Mouse (Mus musculus) macrophage (primary cell): ENCODE data around the gene Nos1ap. TPM values are rescaled to one million over a fixed set of nuclear protein-coding genes. Genes with fewer than 3 reads are reported as not detected.

ENCODE experiments used
- H3K27ac ChIP-seq: fragments of 350-480 bp; formaldehyde crosslinking; 2 replicates; pipeline ENCODE4 v1.9.0; 2021
- H3K36me3 ChIP-seq: fragments of 350-480 bp; formaldehyde crosslinking; 2 replicates; pipeline ENCODE4 v1.9.0; 2021; ENCODE audit errors: inconsistent target
- H3K4me3 ChIP-seq: fragments of 350-480 bp; formaldehyde crosslinking; 2 replicates; pipeline ENCODE4 v1.9.0; 2021; ENCODE audit errors: inconsistent target
- H3K79me2 ChIP-seq: fragments of 350-480 bp; formaldehyde crosslinking; 2 replicates; pipeline ENCODE4 v1.9.0; 2021; ENCODE audit errors: inconsistent target
- WGBS: methylation state at CpG from one replicate; pipeline ENCODE4 v1.1.7; 2026; ENCODE audit warnings: inconsistent platforms; ENCODE audit not compliant: missing documents; 5-methylcytosine and 5-hydroxymethylcytosine counted together
- polyA plus RNA-seq: library from polyadenylated mRNA; stranded (reverse); fragments of 250-400 nt; gene quantifications from 3 replicates; pipeline ENCODE4 v1.2.4, GENCODE M21; 2018; ENCODE audit warnings: inconsistent platforms

Nos1ap gene
- polyA plus RNA-seq, 1 experiment from 2014 or later, result 1.5 TPM

DNA sequence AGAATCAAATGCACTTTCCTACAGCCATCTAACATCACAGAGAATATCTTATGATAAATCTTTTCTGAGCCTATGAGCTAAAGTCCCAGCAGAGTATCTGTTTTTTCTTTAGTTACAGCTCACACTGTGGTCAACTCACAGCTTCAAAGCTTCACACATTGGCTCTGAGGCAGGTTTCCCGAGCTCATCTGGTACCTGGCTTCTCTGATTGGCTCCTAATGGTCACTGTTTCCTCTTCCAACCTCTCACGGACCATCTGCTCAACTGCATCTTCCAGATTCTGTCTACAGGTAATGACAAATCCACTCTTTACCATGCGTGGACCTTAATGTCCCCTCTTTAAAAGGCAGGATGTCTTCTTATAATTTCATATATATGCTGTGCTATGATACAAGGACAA lies 236.3 kb downstream of the Nos1ap start:
- H3K4me3 ChIP-seq, result no peak overlapping the region
- WGBS, result 94% methylated on average over 3 of the region's 3 CpGs
- H3K36me3 ChIP-seq, result no peaks in the 10 kb centered on the region
- no peaks in the 10 kb centered on the region for H3K79me2 ChIP-seq
- H3K27ac ChIP-seq, result no peak overlapping the region

DNA sequence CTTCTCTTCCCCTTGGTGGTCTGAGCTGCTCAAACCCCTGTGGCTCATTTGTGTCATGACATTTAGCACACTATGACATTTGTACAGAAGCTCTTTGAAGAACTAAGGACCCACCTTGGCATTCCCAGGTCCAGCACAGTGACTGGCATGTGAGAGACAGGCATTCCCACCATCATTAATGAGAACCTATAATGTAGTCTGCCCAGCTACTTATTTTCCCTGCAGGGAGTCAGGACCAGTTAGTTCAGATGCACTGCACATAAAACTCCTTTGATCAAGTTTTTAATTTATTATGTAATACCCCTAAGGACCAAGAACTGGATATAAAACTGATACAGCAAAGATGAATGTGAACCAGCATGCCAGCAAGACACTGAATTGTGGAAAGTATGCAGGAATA lies 238.6 kb downstream of the Nos1ap start:
- no peaks in the 10 kb centered on the region for H3K79me2 ChIP-seq
- H3K4me3 ChIP-seq, result no peak overlapping the region
- no peaks in the 10 kb centered on the region for H3K36me3 ChIP-seq
- H3K27ac ChIP-seq, result no peak overlapping the region

DNA sequence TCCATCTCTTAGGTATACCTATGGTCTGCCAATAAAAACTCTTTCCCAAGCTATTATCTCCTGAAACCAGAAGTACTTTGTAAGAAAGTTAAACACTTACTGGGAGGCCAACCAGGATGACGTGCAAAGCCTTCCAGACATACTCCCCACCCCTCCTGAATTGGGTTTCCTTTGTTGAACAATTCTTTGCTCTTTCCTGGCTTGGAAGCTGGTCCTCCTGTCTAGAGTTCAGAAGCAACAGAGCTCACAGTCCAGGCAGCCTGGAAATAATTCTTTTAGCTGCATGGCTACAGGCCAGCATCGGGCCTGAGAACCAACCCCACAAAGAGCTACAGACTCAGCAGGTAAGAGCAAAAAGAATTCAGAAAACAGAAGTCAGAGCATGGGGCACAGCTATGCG lies 243.4 kb downstream of the Nos1ap start:
- Histone ChIP-seq H3K36me3 (no peaks in the 10 kb centered on the region), H3K4me3 (no peak overlapping the region), H3K79me2 (no peaks in the 10 kb centered on the region), H3K27ac (no peak overlapping the region)
- WGBS, result 93% methylated on average over 3 of the region's 3 CpGs

DNA sequence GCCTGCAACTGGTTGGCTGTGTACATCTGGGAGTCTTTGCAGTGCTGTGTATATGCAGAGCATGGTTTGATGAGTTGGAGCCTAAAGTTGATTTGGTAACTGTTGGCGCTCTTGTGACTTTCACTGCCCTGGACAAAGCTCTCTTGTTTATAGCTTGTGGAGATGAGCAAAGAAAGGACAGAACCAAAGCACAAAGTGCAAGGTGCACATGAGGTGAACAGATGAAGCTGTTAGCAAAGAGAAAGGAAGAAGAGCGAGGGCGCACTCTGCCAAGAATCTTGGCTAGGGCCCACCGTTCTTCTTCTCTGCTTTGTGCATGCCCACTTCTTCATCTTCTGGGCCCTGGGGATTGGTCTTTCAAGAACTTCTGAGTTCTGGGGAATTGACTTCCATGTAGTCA lies 245.8 kb downstream of the Nos1ap start:
- Histone ChIP-seq H3K36me3 (no peaks in the 10 kb centered on the region), H3K27ac (no peak overlapping the region)
- WGBS, result 98% methylated on average over 4 of the region's 4 CpGs

DNA sequence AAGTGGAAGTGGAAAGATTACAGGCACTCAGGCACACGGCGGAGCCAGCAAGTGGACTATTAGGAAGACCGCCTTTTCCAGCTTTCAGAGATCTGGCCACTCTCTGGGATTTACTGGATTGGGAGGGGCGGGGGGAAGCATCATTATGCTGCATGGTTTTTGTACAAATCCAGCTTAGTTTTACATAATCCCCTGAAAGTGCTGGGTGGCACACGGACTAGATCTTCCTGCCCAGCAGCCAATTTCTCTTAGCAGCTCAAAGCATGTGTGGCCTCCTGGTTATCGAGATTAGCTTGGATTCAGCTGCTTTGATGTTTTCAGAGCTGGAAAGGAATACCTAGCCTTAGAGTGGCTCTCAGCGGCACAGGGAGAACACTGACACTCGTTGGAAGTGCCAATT lies 246.6 kb downstream of the Nos1ap start:
- no peaks in the 10 kb centered on the region for H3K79me2 ChIP-seq
- 94% methylated on average over 8 of the region's 8 CpGs for WGBS
- no peak overlapping the region for H3K4me3 ChIP-seq
- no peak overlapping the region for H3K27ac ChIP-seq
- H3K36me3 ChIP-seq, result no peaks in the 10 kb centered on the region

More for the DNA sequence above, 245.8 kb downstream of the Nos1ap start:
- Histone ChIP-seq H3K4me3 (no peak overlapping the region), H3K79me2 (no peaks in the 10 kb centered on the region)

DNA sequence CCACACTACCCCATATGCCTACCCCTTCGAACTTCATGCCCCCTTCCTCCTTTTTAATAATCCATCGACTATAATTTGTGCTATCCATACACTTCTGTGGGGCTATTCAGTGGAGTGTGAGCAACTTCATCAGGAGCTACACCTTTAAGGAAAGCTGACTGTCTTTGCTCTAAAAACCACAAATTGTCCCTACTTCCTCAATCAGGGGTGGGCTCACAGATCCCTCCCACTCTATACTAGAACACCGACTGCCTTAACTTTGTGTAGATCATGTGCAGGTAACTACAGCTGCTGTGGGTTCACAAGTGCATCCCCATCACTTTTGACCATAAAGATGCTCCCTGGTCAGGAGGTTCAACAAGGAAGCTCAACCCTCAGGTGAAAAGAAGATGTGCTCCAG lies 249.7 kb downstream of the Nos1ap start:
- Histone ChIP-seq H3K4me3 (no peak overlapping the region), H3K79me2 (no peaks in the 10 kb centered on the region), H3K27ac (no peak overlapping the region), H3K36me3 (no peaks in the 10 kb centered on the region)
- WGBS, result 69% methylated on average over 3 of the region's 3 CpGs

DNA sequence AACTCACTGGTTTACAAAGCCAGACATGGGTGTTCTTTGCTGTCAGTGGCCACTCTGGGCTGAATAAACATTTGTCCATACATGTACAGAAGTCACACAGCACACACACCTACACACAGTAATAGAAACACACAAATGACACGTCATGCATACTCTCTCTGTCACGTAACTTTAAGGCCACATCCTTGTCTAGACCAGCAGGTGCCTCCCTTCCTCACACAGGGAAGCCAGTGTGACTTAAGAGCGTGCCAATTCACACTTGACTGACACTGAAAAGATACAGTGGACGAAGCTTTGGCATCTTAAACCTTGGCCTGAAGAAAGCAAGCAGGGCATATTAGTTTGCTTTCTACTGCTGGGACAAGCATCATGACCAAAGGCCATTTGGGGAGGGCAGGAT lies 256.9 kb downstream of the Nos1ap start:
- Histone ChIP-seq H3K79me2 (no peaks in the 10 kb centered on the region), H3K27ac (no peak overlapping the region), H3K4me3 (no peak overlapping the region), H3K36me3 (no peaks in the 10 kb centered on the region)
- 87% methylated on average over 4 of the region's 4 CpGs for WGBS

DNA sequence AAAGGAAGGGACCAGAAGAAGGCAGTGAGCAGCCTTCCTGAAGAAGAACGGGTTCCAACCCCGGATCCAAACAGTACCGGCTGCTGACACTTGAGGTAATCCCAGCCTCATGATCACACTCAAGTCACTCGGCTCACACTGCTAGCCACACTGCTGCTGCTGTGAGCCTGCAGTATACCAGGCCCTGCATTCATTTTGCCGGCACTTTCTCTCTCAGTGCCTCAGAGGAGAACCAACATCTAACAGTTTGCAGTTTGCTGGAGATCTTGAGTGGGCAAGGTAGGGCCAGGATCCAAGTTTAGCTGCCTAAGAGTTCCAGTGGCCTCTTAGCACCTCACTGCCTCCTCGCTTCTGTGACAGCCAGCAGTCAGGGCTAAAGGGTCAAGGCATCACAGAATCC lies 257.7 kb downstream of the Nos1ap start:
- Histone ChIP-seq H3K27ac (no peak overlapping the region), H3K79me2 (no peaks in the 10 kb centered on the region), H3K36me3 (no peaks in the 10 kb centered on the region), H3K4me3 (no peak overlapping the region)
- WGBS, result 92% methylated on average over 6 of the region's 6 CpGs

DNA sequence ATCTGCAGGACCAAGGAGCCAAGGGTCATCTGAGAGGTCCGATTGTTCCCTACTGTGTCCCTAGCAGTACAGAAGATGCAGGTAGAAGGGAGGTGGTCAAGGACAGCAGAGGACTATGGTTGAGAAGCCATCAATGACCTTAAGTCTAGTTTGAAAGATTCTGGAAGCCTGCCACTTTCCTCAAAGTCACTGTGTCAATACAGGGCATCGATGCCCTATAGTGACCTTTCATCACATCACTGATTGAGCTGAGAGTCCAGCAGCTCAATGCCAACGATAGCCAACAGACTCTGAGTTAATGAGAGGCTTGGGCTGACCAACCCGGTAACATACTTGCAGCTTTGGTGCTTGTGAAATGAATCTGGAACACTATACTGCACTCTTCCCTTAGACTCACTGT lies 264.4 kb downstream of the Nos1ap start:
- 94% methylated on average over 4 of the region's 4 CpGs for WGBS
- H3K4me3 ChIP-seq, result no peak overlapping the region
- no peaks in the 10 kb centered on the region for H3K79me2 ChIP-seq
- no peak overlapping the region for H3K27ac ChIP-seq
- H3K36me3 ChIP-seq, result no peaks in the 10 kb centered on the region

DNA sequence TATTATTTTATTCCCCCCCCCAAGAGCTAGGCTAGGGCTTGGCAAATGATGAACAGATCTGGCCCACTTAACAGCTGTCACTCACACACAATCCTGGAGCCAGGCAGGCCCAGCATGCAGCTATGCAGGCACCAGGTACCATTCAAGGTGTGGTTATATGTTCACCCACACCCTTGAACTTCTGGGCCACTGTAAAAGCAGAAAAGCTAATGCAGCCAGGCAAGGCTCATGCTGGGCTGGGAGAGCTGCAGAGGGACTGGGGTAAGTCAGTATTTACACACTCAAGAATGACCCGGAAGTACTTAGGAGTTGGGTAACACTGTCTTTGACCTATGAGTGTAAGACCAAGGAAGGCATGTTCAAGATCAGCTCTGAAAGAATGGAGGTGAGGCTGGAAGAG lies 265.3 kb downstream of the Nos1ap start:
- WGBS, result 100% methylated on average over 1 of the region's 1 CpGs
- Histone ChIP-seq H3K4me3 (no peak overlapping the region), H3K27ac (no peak overlapping the region), H3K36me3 (no peaks in the 10 kb centered on the region), H3K79me2 (no peaks in the 10 kb centered on the region)

DNA sequence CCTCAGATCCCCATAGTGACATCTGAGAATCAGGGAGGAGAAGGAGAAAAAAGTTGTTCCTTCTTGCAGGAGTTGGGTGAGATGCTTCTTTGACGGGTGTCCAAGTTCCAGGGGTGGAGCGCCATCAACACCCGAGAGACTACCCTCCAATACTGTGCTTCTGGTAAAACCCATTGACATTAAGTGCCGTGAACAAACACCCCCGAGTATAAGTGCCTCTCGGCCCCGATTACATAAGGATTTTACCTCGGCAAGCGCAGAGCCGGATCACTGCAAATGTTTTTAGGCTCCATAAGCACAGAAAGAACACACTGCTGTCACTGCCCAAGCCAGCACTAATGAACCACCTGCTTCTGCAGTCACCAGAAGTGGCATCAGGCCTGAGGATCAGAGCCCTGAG lies 266.7 kb downstream of the Nos1ap start:
- WGBS, result 96% methylated on average over 10 of the region's 10 CpGs
- H3K79me2 ChIP-seq, result no peaks in the 10 kb centered on the region
- no peak overlapping the region for H3K4me3 ChIP-seq
- no peak overlapping the region for H3K27ac ChIP-seq
- H3K36me3 ChIP-seq, result no peaks in the 10 kb centered on the region

DNA sequence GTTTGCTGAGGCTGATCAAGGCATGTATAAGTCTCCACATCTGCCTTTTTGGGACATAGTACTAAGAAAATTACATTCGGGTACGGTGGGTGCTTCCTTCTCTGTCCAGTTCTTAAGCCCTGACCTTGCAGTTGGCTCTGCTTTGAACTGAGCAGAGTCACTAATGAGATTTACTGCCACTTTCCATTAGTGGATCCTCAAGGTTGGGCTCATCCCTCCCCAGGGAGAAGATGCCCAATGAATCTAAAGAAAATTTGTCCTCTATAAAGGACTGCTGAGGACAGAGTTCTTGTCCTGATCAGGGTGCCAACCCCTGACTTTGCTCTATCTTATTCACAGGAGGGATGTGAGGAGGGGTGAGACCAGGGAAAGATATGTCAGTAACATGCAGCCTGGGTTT lies 267.6 kb downstream of the Nos1ap start:
- H3K79me2 ChIP-seq, result no peaks in the 10 kb centered on the region
- H3K27ac ChIP-seq, result no peak overlapping the region
- no peak overlapping the region for H3K4me3 ChIP-seq
- no peaks in the 10 kb centered on the region for H3K36me3 ChIP-seq
- WGBS, result 93% methylated on average over 2 of the region's 2 CpGs

DNA sequence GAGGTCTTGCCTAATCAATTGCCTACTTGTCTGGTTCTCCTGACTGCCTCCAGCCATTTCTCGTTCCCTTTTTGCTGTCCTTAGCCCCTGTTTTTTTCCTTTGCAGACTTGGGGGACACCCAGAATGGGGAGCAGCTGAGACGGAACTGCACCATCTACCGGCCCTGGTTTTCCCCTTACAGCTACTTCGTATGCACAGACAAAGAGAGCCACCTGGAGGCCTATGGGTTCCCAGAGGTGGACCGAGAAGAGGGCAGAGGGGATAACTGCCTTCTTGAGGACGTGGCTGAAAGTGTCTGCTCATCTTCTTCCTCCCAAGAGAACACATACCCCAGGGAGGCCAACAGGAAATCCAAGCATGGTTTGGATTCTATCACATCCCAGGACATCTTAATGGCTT lies 278.2 kb downstream of the Nos1ap start:
- H3K36me3 ChIP-seq, result no peaks in the 10 kb centered on the region
- H3K4me3 ChIP-seq, result no peak overlapping the region
- WGBS, result 88% methylated on average over 6 of the region's 6 CpGs
- H3K27ac ChIP-seq, result no peak overlapping the region
- H3K79me2 ChIP-seq, result no peaks in the 10 kb centered on the region

DNA sequence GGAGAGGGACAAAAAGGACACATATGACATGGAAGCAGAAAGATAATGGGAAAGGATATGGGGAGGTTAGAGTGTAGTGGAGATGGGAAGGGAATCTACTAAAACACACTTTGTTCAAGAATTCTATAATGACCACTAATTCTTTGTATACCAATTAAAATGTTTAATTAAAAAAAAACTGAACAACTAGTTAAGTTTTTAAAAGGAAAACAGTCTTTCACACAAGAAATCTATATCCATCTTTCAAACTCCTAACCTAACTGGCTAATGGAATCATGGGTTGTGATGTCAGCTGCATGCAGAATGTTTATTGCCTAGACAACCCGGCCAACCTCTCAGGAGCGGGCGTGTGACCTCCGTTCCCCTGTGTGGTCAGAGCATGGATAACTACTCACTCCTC lies 281.2 kb downstream of the Nos1ap start, which contains the start of gene Spata46:
Gene Spata46 (plus strand): TSS at position 301 of the 400 bp plus-strand sequence.
- 92% methylated on average over 4 of the region's 4 CpGs for WGBS
- Histone ChIP-seq H3K4me3 (no peak within 1 kb of the TSS), H3K27ac (no peak within 1 kb of the TSS), H3K79me2 (no peaks in the 10 kb centered on the region), H3K36me3 (no peaks in the 10 kb centered on the region)

DNA sequence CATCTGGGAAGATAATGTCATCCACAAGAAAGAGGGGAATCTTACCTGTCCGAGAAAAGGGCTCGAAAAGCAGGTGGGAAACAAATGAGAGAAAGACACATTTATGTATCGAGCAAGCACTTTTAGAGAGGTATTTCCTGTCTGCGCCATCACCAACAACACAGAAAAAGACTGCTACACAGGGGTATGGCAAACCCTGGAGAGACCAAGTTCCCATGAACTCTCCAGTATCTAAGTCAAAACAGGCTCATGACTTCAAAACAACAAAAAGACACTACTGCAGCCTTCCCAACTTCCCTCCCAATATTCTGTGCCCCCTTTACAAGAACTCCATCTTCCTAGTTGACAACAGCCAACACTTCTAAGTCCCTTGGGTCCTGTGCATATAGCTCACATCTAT lies 283.4 kb downstream of the Nos1ap start, which contains the start of gene Gm7694:
Gene Gm7694 (minus strand): TSS at position 101 of the 400 bp plus-strand sequence.
- H3K36me3 ChIP-seq, result no peaks in the 10 kb centered on the region
- WGBS, result 98% methylated on average over 4 of the region's 4 CpGs
- no peak within 1 kb of the TSS for H3K4me3 ChIP-seq
- H3K27ac ChIP-seq, result no peak within 1 kb of the TSS
- no peaks in the 10 kb centered on the region for H3K79me2 ChIP-seq

DNA sequence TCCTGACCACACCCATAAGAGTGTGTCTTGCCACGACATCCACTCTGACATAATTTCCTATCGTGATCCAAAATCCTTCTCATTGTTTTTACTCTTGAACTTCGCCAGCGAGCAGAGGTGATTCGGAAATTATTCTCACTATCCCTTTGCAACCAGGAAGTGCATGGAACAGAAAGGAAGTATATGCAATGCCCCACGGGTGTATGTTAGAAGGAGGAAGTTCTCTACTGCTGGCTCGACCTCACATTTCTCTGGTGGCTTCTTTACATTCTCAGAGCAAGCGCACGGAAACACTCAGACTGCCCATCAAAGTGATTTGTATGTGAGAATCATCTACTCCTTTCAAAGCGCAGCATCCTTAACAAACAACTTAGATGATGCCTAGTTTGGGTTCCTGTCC lies 284.7 kb downstream of the Nos1ap start:
- Histone ChIP-seq H3K4me3 (no peak overlapping the region), H3K79me2 (no peaks in the 10 kb centered on the region), H3K27ac (no peak overlapping the region), H3K36me3 (no peaks in the 10 kb centered on the region)
- 56% methylated on average over 10 of the region's 10 CpGs for WGBS
